Mouse (Mus musculus): ENCODE data around the gene Maml3.

GRCm38 (mm10) chr3:51660821-51661276 is 444.0 kb downstream of the Maml3 start:
- TF ChIP-seq CTCF (IDR thresholded peaks at IDR 0.05) (no peak), EP300 (IDR thresholded peaks at IDR 0.05) (no peak)

All from lung, postnatal 0 days (tissue).